Mouse (Mus musculus): ENCODE measurements at regions not wholly inside any gene's neighbourhood (a gene's known extent, or its start where the extent isn't known, plus 50 kb on each side); places are given as distances from the start of the nearest gene placed in this dataset.
"Not testable (repeated sequence)": the region's sequence is repeated elsewhere in the genome, so short reads cannot be mapped to it uniquely, and the experiment has no call there.

DNA sequence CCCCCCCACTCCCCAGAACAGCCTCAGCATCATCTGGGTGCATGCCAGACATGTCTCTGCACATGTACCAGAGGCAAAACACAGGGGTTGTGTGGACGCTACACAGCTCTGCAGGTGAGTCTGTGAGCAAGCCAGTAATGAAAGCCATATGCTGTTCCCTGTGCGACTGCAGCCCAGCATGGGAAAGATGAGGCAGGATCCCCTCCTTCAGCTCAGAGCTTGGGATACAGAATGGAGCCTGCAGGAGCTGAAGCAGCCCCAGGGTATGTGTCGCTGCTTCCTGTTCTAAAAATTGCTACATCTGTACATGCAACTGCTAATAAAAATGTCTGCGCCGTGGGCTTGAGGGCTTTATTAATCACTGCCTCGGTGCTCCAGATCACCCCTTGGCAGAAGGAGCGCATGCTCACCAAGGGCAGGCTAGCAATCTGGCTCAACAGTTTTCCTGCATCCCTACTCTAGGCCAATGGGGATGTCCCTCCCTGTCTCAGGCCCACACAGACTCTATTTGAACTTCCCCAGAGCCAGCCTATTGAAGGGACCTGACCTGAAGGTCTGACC is 407.0 kb upstream of the Cdh5 start:
- no peak for TF ChIP-seq POLR2AphosphoS5 (IDR thresholded peaks at IDR 0.05; ENCODE audit: insufficient replicate concordance, low read depth, low read length)
- no peak for TF ChIP-seq TAL1 (conservative IDR thresholded peaks at IDR 0.05; ENCODE audit: low read depth, low read length)
- TF ChIP-seq GATA1 (IDR thresholded peaks at IDR 0.05; ENCODE audit: borderline replicate concordance, low read length) = no peak
- no peak for TF ChIP-seq CTCF (IDR thresholded peaks at IDR 0.05; ENCODE audit: low read depth, low read length)
- TF ChIP-seq GATA2 (IDR thresholded peaks at IDR 0.05; ENCODE audit: borderline replicate concordance, low read depth, low read length) = no peak
- no peaks in the 10 kb centered on the region for H3K27me3 ChIP-seq (ENCODE audit: insufficient read depth, low read length)
- DNase-seq (ENCODE audit: low spot score) (no peak), ATAC-seq (ENCODE audit: extremely low read depth, insufficient number of reproducible peaks, low FRiP score, poor library complexity, severe bottlenecking) (no peak)
- H3K36me3 ChIP-seq (replicated peaks) = no peaks in the 10 kb centered on the region
- no peaks in the 10 kb centered on the region for H3K4me1 ChIP-seq (ENCODE audit: insufficient read depth, low read depth, low read length)
- no peak overlapping the region for H3K4me3 ChIP-seq (ENCODE audit: low read depth, low read length)
- H3K9me3 ChIP-seq (replicated peaks) = peaks cover 49% of the 10 kb centered on the region

DNA sequence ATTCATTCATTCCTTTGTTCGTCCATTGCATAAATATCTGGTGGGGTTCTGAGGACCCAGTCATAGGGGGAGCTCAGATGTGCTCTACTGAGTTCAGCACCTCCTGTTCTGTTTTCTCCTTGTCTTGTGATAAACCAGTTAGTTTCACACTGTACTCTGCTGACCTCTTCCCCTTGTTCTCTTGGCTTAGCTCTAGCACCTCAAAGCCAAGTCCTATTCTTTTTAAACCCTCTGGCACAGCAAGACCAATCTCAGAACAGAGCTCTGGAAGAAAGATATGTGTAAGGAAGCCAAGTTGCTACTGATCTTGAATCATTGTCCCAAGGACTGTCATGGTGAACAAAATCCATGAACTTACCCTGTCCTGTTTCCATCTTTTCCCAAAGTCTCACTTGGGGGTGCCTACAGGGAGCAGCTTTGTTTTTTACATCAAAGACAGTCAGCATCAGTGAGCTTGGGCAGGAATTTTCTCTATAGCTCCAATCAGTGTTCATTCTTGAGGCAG is 402.4 kb upstream of the Cdh5 start:
- no peak for DNase-seq (ENCODE audit: low spot score)
- ATAC-seq (ENCODE audit: extremely low read depth, insufficient number of reproducible peaks, low FRiP score, poor library complexity, severe bottlenecking) = no peak
- Histone ChIP-seq H3K4me3 (ENCODE audit: low read depth, low read length) (no peak overlapping the region), H3K36me3 (replicated peaks) (no peaks in the 10 kb centered on the region), H3K4me1 (ENCODE audit: insufficient read depth, low read depth, low read length) (no peaks in the 10 kb centered on the region), H3K27me3 (ENCODE audit: insufficient read depth, low read length) (no peaks in the 10 kb centered on the region), H3K9me3 (replicated peaks) (peaks cover 32% of the 10 kb centered on the region)
- TF ChIP-seq GATA1 (IDR thresholded peaks at IDR 0.05; ENCODE audit: borderline replicate concordance, low read length) (no peak), POLR2AphosphoS5 (IDR thresholded peaks at IDR 0.05; ENCODE audit: insufficient replicate concordance, low read depth, low read length) (no peak), TAL1 (conservative IDR thresholded peaks at IDR 0.05; ENCODE audit: low read depth, low read length) (no peak), GATA2 (IDR thresholded peaks at IDR 0.05; ENCODE audit: borderline replicate concordance, low read depth, low read length) (no peak), CTCF (IDR thresholded peaks at IDR 0.05; ENCODE audit: low read depth, low read length) (no peak)

DNA sequence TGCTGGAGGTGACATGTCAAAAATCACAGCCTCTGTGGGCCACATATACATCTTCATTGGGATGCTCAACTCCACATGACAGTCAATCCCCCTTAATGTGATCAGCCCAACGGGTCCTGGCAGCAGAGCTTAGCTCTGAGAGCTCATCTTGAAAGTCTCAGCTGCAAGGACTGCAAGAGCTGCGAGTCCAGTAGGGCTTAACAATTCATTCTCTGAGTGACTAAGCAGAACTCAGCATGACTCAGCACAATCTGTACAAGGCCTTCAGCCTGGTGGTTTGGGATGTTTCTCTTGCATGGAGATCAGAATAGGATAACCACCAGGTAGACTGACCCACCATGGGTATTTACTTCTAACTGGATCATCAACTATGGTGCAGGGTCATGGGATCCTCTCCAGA is 399.2 kb upstream of the Cdh5 start:
- no peaks in the 10 kb centered on the region for H3K4me1 ChIP-seq (ENCODE audit: insufficient read depth, low read depth, low read length)
- no peak for DNase-seq (ENCODE audit: low spot score)
- no peak overlapping the region for H3K4me3 ChIP-seq (ENCODE audit: low read depth, low read length)
- no peaks in the 10 kb centered on the region for H3K27me3 ChIP-seq (ENCODE audit: insufficient read depth, low read length)
- H3K36me3 ChIP-seq (replicated peaks) = no peaks in the 10 kb centered on the region
- ATAC-seq (ENCODE audit: extremely low read depth, insufficient number of reproducible peaks, low FRiP score, poor library complexity, severe bottlenecking) = no peak
- H3K9me3 ChIP-seq (replicated peaks) = peaks cover 16% of the 10 kb centered on the region
- no peak for TF ChIP-seq TAL1 (conservative IDR thresholded peaks at IDR 0.05; ENCODE audit: low read depth, low read length)
- no peak for TF ChIP-seq CTCF (IDR thresholded peaks at IDR 0.05; ENCODE audit: low read depth, low read length)
- TF ChIP-seq GATA1 (IDR thresholded peaks at IDR 0.05; ENCODE audit: borderline replicate concordance, low read length) = no peak
- no peak for TF ChIP-seq GATA2 (IDR thresholded peaks at IDR 0.05; ENCODE audit: borderline replicate concordance, low read depth, low read length)
- no peak for TF ChIP-seq POLR2AphosphoS5 (IDR thresholded peaks at IDR 0.05; ENCODE audit: insufficient replicate concordance, low read depth, low read length)

DNA sequence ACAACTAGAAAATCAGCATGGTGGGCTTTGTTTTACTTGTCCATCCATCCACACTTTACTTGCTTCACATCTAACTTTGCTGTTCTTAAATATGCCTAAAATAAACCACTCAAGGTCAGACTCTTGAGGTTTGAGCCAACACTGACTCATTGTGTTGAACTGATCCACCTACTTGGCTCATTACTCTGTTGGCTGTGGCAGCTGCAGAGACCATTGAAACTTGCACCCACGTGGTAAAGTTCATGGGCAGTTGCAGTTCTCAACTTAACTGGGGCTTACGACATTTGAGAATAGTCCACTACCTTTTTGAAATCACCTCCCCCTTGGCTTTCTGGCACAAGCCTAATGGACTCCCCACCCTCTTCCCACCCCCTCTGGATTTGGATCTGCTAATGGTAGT is 395.3 kb upstream of the Cdh5 start:
- Histone ChIP-seq H3K9me3 (replicated peaks) (peaks cover 18% of the 10 kb centered on the region), H3K27me3 (ENCODE audit: insufficient read depth, low read length) (no peaks in the 10 kb centered on the region), H3K4me3 (ENCODE audit: low read depth, low read length) (no peak overlapping the region), H3K36me3 (replicated peaks) (no peaks in the 10 kb centered on the region), H3K4me1 (ENCODE audit: insufficient read depth, low read depth, low read length) (no peaks in the 10 kb centered on the region)
- ATAC-seq (ENCODE audit: extremely low read depth, insufficient number of reproducible peaks, low FRiP score, poor library complexity, severe bottlenecking) (no peak), DNase-seq (ENCODE audit: low spot score) (no peak)
- TF ChIP-seq CTCF (IDR thresholded peaks at IDR 0.05; ENCODE audit: low read depth, low read length) = no peak
- TF ChIP-seq GATA1 (IDR thresholded peaks at IDR 0.05; ENCODE audit: borderline replicate concordance, low read length) = no peak
- TF ChIP-seq TAL1 (conservative IDR thresholded peaks at IDR 0.05; ENCODE audit: low read depth, low read length) = no peak
- TF ChIP-seq POLR2AphosphoS5 (IDR thresholded peaks at IDR 0.05; ENCODE audit: insufficient replicate concordance, low read depth, low read length) = no peak
- no peak for TF ChIP-seq GATA2 (IDR thresholded peaks at IDR 0.05; ENCODE audit: borderline replicate concordance, low read depth, low read length)

DNA sequence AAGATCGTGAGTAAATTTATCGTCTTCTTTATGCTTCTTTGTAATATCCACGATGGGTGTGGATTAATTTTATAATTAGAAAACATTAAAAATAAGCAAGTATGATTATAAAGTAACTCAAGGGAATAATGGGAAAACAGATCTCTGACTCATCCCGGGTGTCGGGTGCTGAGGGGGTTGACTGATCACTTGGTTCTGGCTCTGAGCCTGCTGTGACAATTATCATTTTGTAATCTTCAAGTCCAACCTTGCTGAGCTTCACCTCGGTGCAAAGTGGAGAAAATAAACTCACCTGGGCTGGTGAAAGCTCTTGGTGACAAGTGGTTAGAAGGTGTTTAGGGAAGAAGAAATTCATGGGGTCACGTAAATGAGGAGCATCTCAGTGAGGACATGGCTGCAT is 390.6 kb upstream of the Cdh5 start:
- not testable (repeated sequence) for ATAC-seq (ENCODE audit: extremely low read depth, insufficient number of reproducible peaks, low FRiP score, poor library complexity, severe bottlenecking); DNase-seq (ENCODE audit: low spot score); H3K4me1 ChIP-seq (ENCODE audit: insufficient read depth, low read depth, low read length); H3K4me3 ChIP-seq (ENCODE audit: low read depth, low read length); H3K27me3 ChIP-seq (ENCODE audit: insufficient read depth, low read length); H3K36me3 ChIP-seq (replicated peaks)
- peaks cover 17% of the 10 kb centered on the region for H3K9me3 ChIP-seq (replicated peaks)

DNA sequence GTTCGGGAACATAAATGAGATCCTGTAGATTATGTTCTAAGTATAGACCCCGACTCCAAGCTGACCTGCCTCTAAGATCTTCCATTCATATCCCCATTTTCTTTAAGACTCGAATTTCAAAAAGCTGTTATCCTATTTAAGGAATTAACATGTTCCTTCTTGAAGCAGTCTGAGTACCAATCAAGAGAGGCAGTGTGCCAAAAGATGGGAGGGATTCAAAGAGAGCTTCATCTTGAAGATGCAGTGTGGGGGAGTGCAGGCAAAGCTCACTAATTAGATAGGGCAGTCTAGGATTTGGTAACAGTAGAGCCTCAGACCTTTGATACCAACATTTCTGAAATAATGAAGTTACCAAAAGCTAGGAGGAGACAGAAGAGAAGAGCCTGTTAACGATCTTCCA is 383.7 kb upstream of the Cdh5 start:
- no peak for TF ChIP-seq TAL1 (conservative IDR thresholded peaks at IDR 0.05; ENCODE audit: low read depth, low read length)
- TF ChIP-seq POLR2AphosphoS5 (IDR thresholded peaks at IDR 0.05; ENCODE audit: insufficient replicate concordance, low read depth, low read length) = no peak
- TF ChIP-seq GATA2 (IDR thresholded peaks at IDR 0.05; ENCODE audit: borderline replicate concordance, low read depth, low read length) = no peak
- no peak for TF ChIP-seq CTCF (IDR thresholded peaks at IDR 0.05; ENCODE audit: low read depth, low read length)
- TF ChIP-seq GATA1 (IDR thresholded peaks at IDR 0.05; ENCODE audit: borderline replicate concordance, low read length) = no peak
- ATAC-seq (ENCODE audit: extremely low read depth, insufficient number of reproducible peaks, low FRiP score, poor library complexity, severe bottlenecking) = no peak

More for the DNA sequence above, 383.7 kb upstream of the Cdh5 start:
- Histone ChIP-seq H3K9me3 (replicated peaks) (peaks cover 28% of the 10 kb centered on the region), H3K4me1 (ENCODE audit: insufficient read depth, low read depth, low read length) (no peaks in the 10 kb centered on the region), H3K36me3 (replicated peaks) (no peaks in the 10 kb centered on the region), H3K4me3 (ENCODE audit: low read depth, low read length) (no peak overlapping the region), H3K27me3 (ENCODE audit: insufficient read depth, low read length) (no peaks in the 10 kb centered on the region)
- DNase-seq (ENCODE audit: low spot score) = no peak

Data from G1E (cell line).